15 mouse cellular contexts compared by ENCODE assay signal in genomic region chr16:92631637-92632036, GRCm38 (mm10).
A peak's percentile ranks its signal among the peaks of the same experiment; 100 is the strongest.
DNase-seq lines count a peak whose midpoint lies in the region; ATAC-seq and TF ChIP-seq lines count a peak whose summit lies in the region.
"Had no signal": no experiment of that assay in that cellular context is flagged by ENCODE, and none has a peak within 500 bp of the region (broad histone marks: within the 10 kb centered on the region; RNA-seq: fewer than 3 reads in every experiment).

No protein-coding gene starts in this region.

- ATAC-seq in kidney, postnatal 0 days (replicated peaks; ENCODE audit: low FRiP score, low read depth): peak; percentile 38; the same call in 1 of the 2 replicates
- no peak for ATAC-seq in stomach, embryonic 16.5 days (ENCODE audit: insufficient read depth, low FRiP score)
- ATAC-seq in stomach, postnatal 0 days (ENCODE audit: low FRiP score, low TSS enrichment): no peak

- no peak for TF ChIP-seq CTCF in gastrocnemius, adult 2 months (IDR thresholded peaks at IDR 0.05)
- no peak for TF ChIP-seq CTCF in kidney, postnatal 0 days (IDR thresholded peaks at IDR 0.05; ENCODE audit: low read depth)
- TF ChIP-seq CTCF in stomach, postnatal 0 days (IDR thresholded peaks at IDR 0.05; ENCODE audit: low read depth): no peak

- TF ChIP-seq EP300 in stomach, postnatal 0 days (optimal IDR thresholded peaks at IDR 0.05): no peak

- peak overlapping the region; percentile 78 for H3K27ac ChIP-seq in gastrocnemius, adult 2 months
- H3K27ac ChIP-seq in kidney, postnatal 0 days: no peak overlapping the region
- H3K27ac ChIP-seq in stomach, embryonic 16.5 days (ENCODE audit: low read length): peak overlapping the region; percentile 21; the same call in 1 of the 2 replicates
- no peak overlapping the region for H3K27ac ChIP-seq in stomach, postnatal 0 days (replicated peaks)
- H3K27ac ChIP-seq: hindbrain, embryonic 15.5 days; midbrain, embryonic 10.5 days had no signal

- no peaks in the 10 kb centered on the region for H3K27me3 ChIP-seq in kidney, postnatal 0 days (ENCODE audit: insufficient read depth, low read length)
- no peaks in the 10 kb centered on the region for H3K27me3 ChIP-seq in stomach, embryonic 16.5 days (ENCODE audit: control insufficient read depth, insufficient read depth, low read length)
- no peaks in the 10 kb centered on the region for H3K27me3 ChIP-seq in stomach, postnatal 0 days (ENCODE audit: control insufficient read depth, insufficient read depth, low read length)
- H3K27me3 ChIP-seq: hindbrain, embryonic 15.5 days had no signal

- H3K4me1 ChIP-seq in kidney, postnatal 0 days (replicated peaks; ENCODE audit: insufficient read depth, low read length): 0 out of 2 replicates have a peak, but pooled peaks cover 9% of the 10 kb centered on the region
- H3K4me1 ChIP-seq in stomach, embryonic 16.5 days (ENCODE audit: control insufficient read depth, insufficient read depth, low read length): peaks cover 17% of the 10 kb centered on the region
- peaks cover 2% of the 10 kb centered on the region; the same call in 1 of the 2 replicates for H3K4me1 ChIP-seq in stomach, postnatal 0 days (replicated peaks; ENCODE audit: control insufficient read depth, insufficient read depth)

- no peaks in the 10 kb centered on the region for H3K9me3 ChIP-seq in kidney, postnatal 0 days (replicated peaks; ENCODE audit: low read length)
- no peaks in the 10 kb centered on the region for H3K9me3 ChIP-seq in stomach, embryonic 16.5 days (replicated peaks; ENCODE audit: control insufficient read depth, low read length)
- no peaks in the 10 kb centered on the region for H3K9me3 ChIP-seq in stomach, postnatal 0 days (ENCODE audit: control insufficient read depth, low read length)
- H3K9me3 ChIP-seq: hindbrain, embryonic 15.5 days; midbrain, embryonic 10.5 days had no signal

- no peaks in the 10 kb centered on the region for H3K36me3 ChIP-seq in kidney, postnatal 0 days (ENCODE audit: insufficient read depth, low read length)
- H3K36me3 ChIP-seq in stomach, embryonic 16.5 days (ENCODE audit: control insufficient read depth, insufficient read depth, low read length): no peaks in the 10 kb centered on the region
- H3K36me3 ChIP-seq in stomach, postnatal 0 days (ENCODE audit: control insufficient read depth, insufficient read depth, low read length): no peaks in the 10 kb centered on the region
- H3K36me3 ChIP-seq: hindbrain, embryonic 15.5 days; midbrain, embryonic 10.5 days had no signal

- H3K9ac ChIP-seq in kidney, postnatal 0 days (ENCODE audit: low read depth, low read length): no peak overlapping the region
- no peak overlapping the region for H3K9ac ChIP-seq in stomach, embryonic 16.5 days (ENCODE audit: low read length)
- H3K9ac ChIP-seq in stomach, postnatal 0 days (ENCODE audit: low read length): no peak overlapping the region
- H3K9ac ChIP-seq: forebrain, postnatal 0 days; hindbrain, embryonic 15.5 days had no signal

- no peak overlapping the region for H3K4me2 ChIP-seq in kidney, postnatal 0 days (ENCODE audit: low read length)
- no peak overlapping the region for H3K4me2 ChIP-seq in stomach, embryonic 16.5 days (ENCODE audit: low read depth, low read length)
- no peak overlapping the region for H3K4me2 ChIP-seq in stomach, postnatal 0 days (replicated peaks; ENCODE audit: low read depth)
- H3K4me2 ChIP-seq: hindbrain, embryonic 15.5 days had no signal

- DNase-seq in gastrocnemius, adult 2 months: peak; percentile 18
- DNase-seq in gastrocnemius, adult 8-10 months (ENCODE audit: low spot score in 2 of 2): no peak
- no peak for DNase-seq in kidney, postnatal 0 days (ENCODE audit: low spot score)
- no peak for DNase-seq in kidney, adult 18-20 months
- no peak for DNase-seq in stomach, postnatal 0 days (ENCODE audit: low spot score)
- DNase-seq in cerebellum, postnatal 25 days: no peak
- no peak for DNase-seq in layer of hippocampus, postnatal 25 days (ENCODE audit: extremely low spot score in 1 of 2, low spot score in 1 of 2)
- DNase-seq: adrenal gland, postnatal 10 days; cerebellum, adult 9-11 months; forebrain, postnatal 0 days; gastrocnemius, postnatal 25 days; thymus, adult 18-20 months had no signal

- peak overlapping the region; percentile 21; the same call in 1 of the 2 replicates for H3K4me3 ChIP-seq in gastrocnemius, adult 2 months
- no peak overlapping the region for H3K4me3 ChIP-seq in kidney, postnatal 0 days (replicated peaks; ENCODE audit: low read depth, low read length)
- no peak overlapping the region for H3K4me3 ChIP-seq in stomach, embryonic 16.5 days (replicated peaks; ENCODE audit: low read length)
- no peak overlapping the region for H3K4me3 ChIP-seq in stomach, postnatal 0 days (ENCODE audit: low read depth, low read length)
- H3K4me3 ChIP-seq: hindbrain, embryonic 15.5 days had no signal

- intact Hi-C loops in gastrocnemius, adult 2 months (cut with DNase I): no loop called here

- WGBS in kidney, postnatal 0 days: 16% methylated on average over 6 of the region's 6 CpGs
- 29% methylated on average over 6 of the region's 6 CpGs for WGBS in stomach, embryonic 16.5 days
- 23% methylated on average over 6 of the region's 6 CpGs for WGBS in stomach, postnatal 0 days

Comparison
In these comparisons a context has a peak if more than half of its experiments do, and no peak if none do; other contexts are left out.
1. H3K27ac ChIP-seq: peak in gastrocnemius, adult 2 months (single experiment) and stomach, embryonic 16.5 days (single experiment); none in kidney, postnatal 0 days (single experiment) and stomach, postnatal 0 days (single experiment).